Mouse (Mus musculus) urinary bladder, adult 2 months (tissue): Measurements from ENCODE around the gene Klhl8. TPM values are rescaled to one million over a fixed set of nuclear protein-coding genes. Genes with fewer than 3 reads are reported as not detected.

ENCODE experiments used
- DNase-seq: peaks from one replicate; pipeline ENCODE4 v3.0.0; 2022; ENCODE audit warnings: low spot score
- polyA plus RNA-seq: library from polyadenylated mRNA; depleted of rRNA; stranded (reverse); fragments of >200 nt; gene quantifications from 2 replicates; pipeline ENCODE4 v1.2.3, GENCODE M21; 2012

Gene Klhl8
- polyA plus RNA-seq, 1 experiment: 11.6 TPM

- DNase-seq: no peak
Measured at GRCm38 (mm10) chr5:103916595-103917356, 5.7 kb upstream of the Klhl8 start.

- no peak for DNase-seq
Measured at GRCm38 (mm10) chr5:103914335-103915226, 3.5 kb upstream of the Klhl8 start.

GRCm38 (mm10) chr5:103913150-103913549, 2.1 kb upstream of the Klhl8 start:
- no peak for DNase-seq

GRCm38 (mm10) chr5:103911555-103911954, 496 bp upstream of the Klhl8 start:
- no peak for DNase-seq

GRCm38 (mm10) chr5:103910156-103910555, 903 bp downstream of the Klhl8 start:
- DNase-seq: no peak

- no peak for DNase-seq
Measured at GRCm38 (mm10) chr5:103909466-103909865, 1.6 kb downstream of the Klhl8 start.

- no peak for DNase-seq
Measured at GRCm38 (mm10) chr5:103908851-103909250, 2.2 kb downstream of the Klhl8 start.

GRCm38 (mm10) chr5:103907844-103908243, 3.2 kb downstream of the Klhl8 start:
- DNase-seq: no peak

GRCm38 (mm10) chr5:103906173-103906572, 4.9 kb downstream of the Klhl8 start:
- DNase-seq: no peak

GRCm38 (mm10) chr5:103898310-103898709, 12.7 kb downstream of the Klhl8 start:
- no peak for DNase-seq

GRCm38 (mm10) chr5:103889766-103890165, 21.3 kb downstream of the Klhl8 start:
- DNase-seq: no peak

GRCm38 (mm10) chr5:103863759-103864158, 47.3 kb downstream of the Klhl8 start:
- no peak for DNase-seq

- DNase-seq: no peak
Measured at GRCm38 (mm10) chr5:103860622-103861021, 50.4 kb downstream of the Klhl8 start.

- no peak for DNase-seq
Measured at GRCm38 (mm10) chr5:103857151-103857550, 53.9 kb downstream of the Klhl8 start.

- DNase-seq: no peak
Measured at GRCm38 (mm10) chr5:103856286-103857009, 54.6 kb downstream of the Klhl8 start.

- no peak for DNase-seq
Measured at GRCm38 (mm10) chr5:103855483-103856211, 55.4 kb downstream of the Klhl8 start.

GRCm38 (mm10) chr5:103854807-103855194, 56.3 kb downstream of the Klhl8 start:
- no peak for DNase-seq

- no peak for DNase-seq
Measured at GRCm38 (mm10) chr5:103854041-103854806, 56.8 kb downstream of the Klhl8 start.

- DNase-seq: no peak
Measured at GRCm38 (mm10) chr5:103852756-103853549, 58.1 kb downstream of the Klhl8 start.

- DNase-seq: no peak
Measured at GRCm38 (mm10) chr5:103848546-103848945, 62.5 kb downstream of the Klhl8 start.
